Mouse (Mus musculus) lung, adult 2 months (tissue): ENCODE measurements around the gene Zmynd19. TPM values are rescaled to one million over a fixed set of nuclear protein-coding genes. Genes with fewer than 3 reads are reported as not detected.

Source experiments
- DNase-seq: peaks from one replicate; pipeline ENCODE4 v3.0.0; 2022
- H3K4me1 ChIP-seq: fragments of 200-500 bp; 2 replicates; pipeline ENCODE4 v1.6.1; 2011; ENCODE audit warnings: low read length; ENCODE audit not compliant: control insufficient read depth, insufficient read depth
- H3K4me3 ChIP-seq: fragments of 200-500 bp; replicated peaks from 2 replicates; pipeline ENCODE3; 2011; ENCODE audit warnings: low read depth, mild to moderate bottlenecking, control low read depth, low read length; ENCODE audit errors: extremely low read depth
- CTCF ChIP-seq: fragments of 200-500 bp; IDR thresholded peaks from 2 replicates; pipeline ENCODE4 v1.5.1; 2011; ENCODE audit warnings: mild to moderate bottlenecking, low read length, control low read depth; ENCODE audit not compliant: insufficient read depth
- POLR2A ChIP-seq: fragments of 200-500 bp; IDR thresholded peaks from 2 replicates; pipeline ENCODE4 v1.6.1; 2011; ENCODE audit warnings: low read depth, mild to moderate bottlenecking, control low read depth, low read length, borderline replicate concordance; ENCODE audit errors: extremely low read depth
- polyA plus RNA-seq: library from polyadenylated mRNA; depleted of rRNA; stranded (reverse); fragments of >200 nt; gene quantifications from 2 replicates; pipeline ENCODE4 v1.2.3, GENCODE M21; 2012; rRNA removed

Zmynd19 gene
- polyA plus RNA-seq, 1 experiment: 5.5 TPM

DNA sequence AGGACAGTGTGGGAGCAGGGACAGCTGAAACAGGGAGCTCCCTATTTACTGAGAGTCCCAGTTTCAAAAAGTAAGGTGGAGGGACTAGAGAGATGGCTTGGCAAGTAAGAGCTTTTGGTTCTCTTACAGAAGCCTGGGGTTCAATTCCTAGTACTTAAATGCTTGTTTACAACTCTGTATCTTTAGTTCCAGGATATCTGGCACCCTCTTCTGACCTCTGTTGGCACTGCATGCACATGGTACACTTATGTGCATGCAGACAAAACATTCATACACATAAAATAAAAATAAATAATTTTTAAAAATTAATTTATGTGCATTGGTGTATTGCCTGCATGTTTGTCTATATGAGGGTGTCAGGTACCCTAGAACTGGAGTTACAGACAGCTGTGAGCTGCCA lies 58.7 kb downstream of the Zmynd19 start:
- H3K4me3 ChIP-seq: no peak overlapping the region
- H3K4me1 ChIP-seq: no peaks in the 10 kb centered on the region
- no peak for TF ChIP-seq POLR2A
- no peak for TF ChIP-seq CTCF
- no peak for DNase-seq

Other genes with a start within 250 kb of the Zmynd19 start
- 2.9 and 3.8 TPM in 2 replicates for gene Cacna1b, start 186.6 kb upstream of the Zmynd19 start, polyA plus RNA-seq
- gene Ehmt1, start 30.2 kb upstream of the Zmynd19 start, polyA plus RNA-seq: 41.3 and 57.3 TPM in 2 replicates
- gene Arrdc1, start 14.5 kb upstream of the Zmynd19 start, polyA plus RNA-seq: 221 and 242 TPM in 2 replicates
- 12.8 and 17.6 TPM in 2 replicates for gene Dph7, start 12.6 kb downstream of the Zmynd19 start, polyA plus RNA-seq
- gene Mrpl41, start 25.3 kb downstream of the Zmynd19 start, polyA plus RNA-seq: 17.8 and 23.4 TPM in 2 replicates
- 17.6 and 26.9 TPM in 2 replicates for gene Pnpla7, start 26.2 kb downstream of the Zmynd19 start, polyA plus RNA-seq
- gene Nsmf, start 104.6 kb downstream of the Zmynd19 start, polyA plus RNA-seq: 124 and 135 TPM in 2 replicates
- gene Entpd8, start 130.5 kb downstream of the Zmynd19 start, polyA plus RNA-seq: 2.0 and 2.6 TPM in 2 replicates
- gene Noxa1, start 145.4 kb downstream of the Zmynd19 start, polyA plus RNA-seq: 2.1 and 2.4 TPM in 2 replicates
- gene Nrarp, start 231.0 kb downstream of the Zmynd19 start, polyA plus RNA-seq: 46.0 and 69.2 TPM in 2 replicates
- gene Tor4a, start 247.1 kb downstream of the Zmynd19 start, polyA plus RNA-seq: 52.8 and 54.9 TPM in 2 replicates